Mouse (Mus musculus) olfactory bulb, adult 2 months (tissue): ENCODE results near the gene Ifitm10.

Source experiments
- CTCF ChIP-seq: fragments of 200-500 bp; IDR thresholded peaks from 2 replicates; pipeline ENCODE4 v1.5.1; 2012; ENCODE audit warnings: low read depth, mild to moderate bottlenecking, low read length, moderate library complexity; ENCODE audit not compliant: insufficient read depth
- POLR2A ChIP-seq: fragments of 200-500 bp; IDR thresholded peaks from 2 replicates; pipeline ENCODE4 v1.6.1; 2012; ENCODE audit warnings: mild to moderate bottlenecking, low read depth, low read length, moderate library complexity; ENCODE audit not compliant: insufficient read depth

GRCm38 (mm10) chr7:142341564-142342246 lies 31.8 kb downstream of the Ifitm10 start:
- TF ChIP-seq CTCF (no peak), POLR2A (no peak)
